Mouse (Mus musculus) hindbrain, embryonic 15.5 days (tissue): ENCODE data around the gene Ppm1b. TPM values are rescaled to one million over a fixed set of nuclear protein-coding genes. Genes with fewer than 3 reads are reported as not detected.

Source experiments
- ATAC-seq: fragments of 200-750 bp; cut with Nextera tagmentation; 2 replicates; pipeline ENCODE4 v1.8.0; 2017; ENCODE audit warnings: low read depth, moderate number of reproducible peaks, moderate TSS enrichment; ENCODE audit not compliant: low FRiP score
- H3K27ac ChIP-seq: fragments of 300-500 bp; sonication (generic); replicated peaks from 2 replicates; pipeline ENCODE4 v1.5.1; 2015; ENCODE audit warnings: mild to moderate bottlenecking, inconsistent platforms
- H3K27me3 ChIP-seq: fragments of 300-500 bp; sonication (generic); 2 replicates; pipeline ENCODE4 v1.6.1; 2015; ENCODE audit warnings: control low read depth, inconsistent platforms
- H3K36me3 ChIP-seq: fragments of 300-500 bp; sonication (generic); 2 replicates; pipeline ENCODE4 v1.6.1; 2015; ENCODE audit warnings: control low read depth, inconsistent platforms
- H3K4me1 ChIP-seq: fragments of 300-500 bp; sonication (generic); replicated peaks from 2 replicates; pipeline ENCODE4 v1.6.1; 2015; ENCODE audit warnings: control low read depth, inconsistent platforms
- H3K4me2 ChIP-seq: fragments of 300-500 bp; sonication (generic); 2 replicates; pipeline ENCODE4 v1.6.1; 2015; ENCODE audit warnings: moderate library complexity, mild to moderate bottlenecking, inconsistent platforms
- H3K4me3 ChIP-seq: fragments of 300-500 bp; sonication (generic); 2 replicates; pipeline ENCODE4 v1.5.1; 2015; ENCODE audit warnings: mild to moderate bottlenecking, inconsistent platforms
- H3K9ac ChIP-seq: fragments of 300-500 bp; sonication (generic); 2 replicates; pipeline ENCODE4 v1.6.1; 2015; ENCODE audit warnings: inconsistent platforms
- H3K9me3 ChIP-seq: fragments of 300-500 bp; sonication (generic); 2 replicates; pipeline ENCODE4 v1.6.1; 2016; ENCODE audit warnings: control low read depth, inconsistent platforms
- WGBS: fragments of 180-500 bp; shearing (Covaris S2); methylation state at CpG from one replicate; pipeline ENCODE4 v1.1.7; 2015; 5-methylcytosine and 5-hydroxymethylcytosine counted together
- polyA plus RNA-seq: library from polyadenylated mRNA; unstranded; fragments of >200 nt; fragmentation: Nextera tagmentation; extraction: Ambion mirVana; gene quantifications from 2 replicates; pipeline ENCODE4 v1.2.1, GENCODE M21; 2015

The Ppm1b gene
- polyA plus RNA-seq, 1 experiment from 2014 or later = 87.6 TPM

GRCm38 (mm10) chr17:84988514-84988913, 32.0 kb downstream of the Ppm1b start:
- ATAC-seq = no peak
- Histone ChIP-seq H3K4me3 (no peak overlapping the region), H3K4me1 (peaks cover 9% of the 10 kb centered on the region), H3K36me3 (no peaks in the 10 kb centered on the region), H3K4me2 (no peak overlapping the region), H3K9ac (no peak overlapping the region), H3K9me3 (no peaks in the 10 kb centered on the region), H3K27ac (no peak overlapping the region), H3K27me3 (no peaks in the 10 kb centered on the region)

- Histone ChIP-seq H3K9me3 (no peaks in the 10 kb centered on the region), H3K27me3 (no peaks in the 10 kb centered on the region), H3K9ac (no peak overlapping the region), H3K4me1 (no peaks in the 10 kb centered on the region), H3K27ac (no peak overlapping the region), H3K4me2 (no peak overlapping the region), H3K4me3 (no peak overlapping the region), H3K36me3 (peaks cover 3% of the 10 kb centered on the region; the same call in 1 of the 2 replicates)
- ATAC-seq = no peak
- 90% methylated on average over 6 of the region's 6 CpGs for WGBS
Observed at GRCm38 (mm10) chr17:84995844-84996243, 39.3 kb downstream of the Ppm1b start.

- no peak overlapping the region for H3K4me2 ChIP-seq
- H3K27me3 ChIP-seq = no peaks in the 10 kb centered on the region
- H3K9ac ChIP-seq = no peak overlapping the region
- H3K4me3 ChIP-seq = no peak overlapping the region
- no peak for ATAC-seq
- peaks cover 3% of the 10 kb centered on the region; the same call in 1 of the 2 replicates for H3K36me3 ChIP-seq
- no peaks in the 10 kb centered on the region for H3K9me3 ChIP-seq
- H3K27ac ChIP-seq = no peak overlapping the region
- 94% methylated on average over 1 of the region's 1 CpGs for WGBS
- H3K4me1 ChIP-seq = no peaks in the 10 kb centered on the region
Observed at GRCm38 (mm10) chr17:84997639-84998038, 41.1 kb downstream of the Ppm1b start.

DNA sequence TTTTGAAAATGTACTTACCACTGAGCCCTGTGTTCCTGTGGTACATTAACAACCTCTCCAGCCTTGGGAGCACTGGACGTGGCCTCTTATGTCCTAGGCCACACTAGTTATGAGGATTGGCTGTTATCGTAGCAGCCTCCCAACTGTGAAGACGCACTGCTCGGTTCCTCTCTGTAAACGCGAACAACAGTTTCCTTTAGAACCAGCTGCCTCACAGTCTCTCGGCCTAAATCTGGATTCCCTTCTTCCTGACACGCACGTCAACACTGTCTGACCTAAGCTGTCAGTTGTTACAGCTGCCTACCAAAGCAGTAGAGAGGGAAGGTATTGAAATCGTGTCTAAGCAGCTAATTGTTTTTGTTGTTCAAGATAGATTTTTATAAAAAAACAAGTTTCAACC, 43.1 kb downstream of the Ppm1b start:
- WGBS = 73% methylated on average over 10 of the region's 10 CpGs
- Histone ChIP-seq H3K4me3 (no peak overlapping the region), H3K4me2 (no peak overlapping the region), H3K36me3 (peaks cover 2% of the 10 kb centered on the region; the same call in 1 of the 2 replicates), H3K27me3 (no peaks in the 10 kb centered on the region), H3K9me3 (no peaks in the 10 kb centered on the region), H3K9ac (no peak overlapping the region), H3K27ac (no peak overlapping the region), H3K4me1 (no peaks in the 10 kb centered on the region)
- no peak for ATAC-seq

- Histone ChIP-seq H3K4me3 (no peak overlapping the region), H3K4me1 (no peaks in the 10 kb centered on the region), H3K27ac (no peak overlapping the region), H3K4me2 (no peak overlapping the region), H3K9ac (no peak overlapping the region), H3K36me3 (peaks cover 8% of the 10 kb centered on the region; the same call in 1 of the 2 replicates), H3K9me3 (no peaks in the 10 kb centered on the region), H3K27me3 (no peaks in the 10 kb centered on the region)
- no peak for ATAC-seq
- WGBS = 74% methylated on average over 6 of the region's 6 CpGs
Observed at GRCm38 (mm10) chr17:85013485-85013884, 56.9 kb downstream of the Ppm1b start.

DNA sequence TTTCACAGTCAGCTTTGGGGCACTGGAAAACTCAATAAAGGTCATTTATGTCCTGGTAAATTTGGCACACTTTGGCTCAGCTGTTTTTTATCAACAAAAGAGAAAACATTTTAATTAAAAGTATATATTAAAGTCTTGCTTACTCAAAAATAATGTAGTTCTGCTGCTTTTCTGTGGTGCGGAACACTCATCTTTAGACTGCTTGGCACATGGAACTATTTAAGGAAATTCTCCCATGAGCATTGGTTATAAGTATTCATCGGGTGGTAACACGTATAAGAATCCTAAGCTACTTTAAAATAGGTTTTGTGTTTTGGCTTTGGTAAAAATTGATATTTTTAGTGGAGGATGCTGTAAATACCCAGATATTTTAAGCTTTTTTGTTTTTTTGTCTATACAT, 58.1 kb downstream of the Ppm1b start:
- WGBS = 93% methylated on average over 3 of the region's 3 CpGs
- no peak for ATAC-seq

DNA sequence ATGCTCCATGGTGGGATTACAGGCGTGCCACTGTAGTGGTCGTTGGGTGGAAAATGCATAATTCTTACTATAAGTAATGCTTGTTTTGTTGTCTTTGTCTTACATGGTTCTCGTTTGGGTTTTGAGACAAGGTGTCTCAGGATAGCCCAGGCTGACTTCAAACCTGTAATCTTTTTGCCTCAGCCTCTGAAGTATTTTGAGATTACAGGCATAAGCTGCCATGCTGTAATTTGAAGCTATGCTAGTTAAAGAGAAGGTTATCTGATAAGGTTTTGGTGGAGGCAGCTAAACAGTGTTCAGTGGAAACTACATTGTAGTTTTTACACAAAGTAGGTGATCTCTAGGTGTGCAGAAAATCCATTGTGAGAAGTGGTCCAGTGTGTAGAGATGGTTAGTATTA, 61.8 kb downstream of the Ppm1b start:
- no peak for ATAC-seq
- Histone ChIP-seq H3K9ac (no peak overlapping the region), H3K27ac (no peak overlapping the region), H3K4me2 (no peak overlapping the region), H3K9me3 (no peaks in the 10 kb centered on the region), H3K4me3 (no peak overlapping the region), H3K36me3 (no peaks in the 10 kb centered on the region), H3K27me3 (no peaks in the 10 kb centered on the region), H3K4me1 (no peaks in the 10 kb centered on the region)
- WGBS = 89% methylated on average over 3 of the region's 3 CpGs

More for the DNA sequence above, 58.1 kb downstream of the Ppm1b start:
- Histone ChIP-seq H3K27ac (no peak overlapping the region), H3K4me3 (no peak overlapping the region), H3K4me2 (no peak overlapping the region), H3K36me3 (peaks cover 8% of the 10 kb centered on the region; the same call in 1 of the 2 replicates), H3K4me1 (no peaks in the 10 kb centered on the region), H3K27me3 (no peaks in the 10 kb centered on the region), H3K9me3 (no peaks in the 10 kb centered on the region), H3K9ac (no peak overlapping the region)

DNA sequence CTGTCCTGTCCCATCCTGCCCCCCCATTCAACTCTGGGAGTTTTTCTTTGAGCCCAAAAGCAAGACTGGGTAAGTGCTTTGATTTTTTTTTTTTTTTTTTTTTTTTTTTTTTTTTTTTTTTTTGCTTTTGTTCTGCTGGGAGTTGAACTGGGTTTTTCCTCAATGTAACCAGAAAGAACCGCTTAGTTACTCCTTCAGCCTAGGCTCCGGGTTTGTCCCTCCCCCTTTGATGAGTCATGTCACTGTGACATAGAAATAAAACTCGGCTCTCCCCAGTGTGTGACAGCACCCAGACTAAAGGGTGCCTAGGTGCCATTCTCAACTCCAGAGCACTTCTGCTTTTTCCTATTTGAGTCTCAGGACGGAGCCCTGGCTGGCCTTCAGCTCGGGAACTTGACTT, 62.3 kb downstream of the Ppm1b start:
- Histone ChIP-seq H3K4me3 (no peak overlapping the region), H3K9ac (no peak overlapping the region), H3K36me3 (no peaks in the 10 kb centered on the region), H3K27me3 (no peaks in the 10 kb centered on the region), H3K27ac (no peak overlapping the region), H3K4me2 (no peak overlapping the region), H3K9me3 (no peaks in the 10 kb centered on the region), H3K4me1 (no peaks in the 10 kb centered on the region)
- WGBS = 89% methylated on average over 5 of the region's 5 CpGs
- no peak for ATAC-seq

GRCm38 (mm10) chr17:85020343-85020742, 63.8 kb downstream of the Ppm1b start:
- ATAC-seq = no peak
- Histone ChIP-seq H3K4me3 (no peak overlapping the region), H3K4me1 (no peaks in the 10 kb centered on the region), H3K36me3 (no peaks in the 10 kb centered on the region), H3K27ac (no peak overlapping the region), H3K27me3 (no peaks in the 10 kb centered on the region), H3K4me2 (no peak overlapping the region), H3K9ac (no peak overlapping the region), H3K9me3 (no peaks in the 10 kb centered on the region)
- 89% methylated on average over 3 of the region's 3 CpGs for WGBS

GRCm38 (mm10) chr17:85023247-85024167, 67.0 kb downstream of the Ppm1b start:
- Histone ChIP-seq H3K9ac (no peak overlapping the region), H3K4me3 (no peak overlapping the region), H3K36me3 (no peaks in the 10 kb centered on the region), H3K4me2 (no peak overlapping the region), H3K9me3 (no peaks in the 10 kb centered on the region), H3K4me1 (no peaks in the 10 kb centered on the region), H3K27me3 (no peaks in the 10 kb centered on the region), H3K27ac (no peak overlapping the region)
- WGBS = 59% methylated on average over 22 of the region's 22 CpGs
- peak; percentile 53 for ATAC-seq

DNA sequence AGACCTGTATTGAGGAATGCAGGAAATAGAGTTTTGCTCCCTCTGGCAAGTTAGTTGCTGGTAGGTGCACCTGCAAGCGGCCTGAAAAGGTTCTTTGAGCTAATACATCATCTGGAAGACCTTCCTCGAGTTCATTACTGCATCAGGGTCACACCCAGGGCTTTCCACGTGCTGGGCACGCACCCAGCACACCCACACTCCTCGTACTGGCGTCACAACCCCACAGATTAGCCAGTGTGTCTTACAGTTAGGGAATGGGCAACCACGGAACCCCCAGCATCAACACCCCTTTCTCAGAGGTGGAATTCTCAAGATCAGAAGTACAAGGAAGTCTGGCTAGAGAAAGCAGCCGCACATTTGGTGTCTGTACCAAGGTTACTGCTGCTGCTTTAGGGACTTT, 67.7 kb downstream of the Ppm1b start:
- 86% methylated on average over 8 of the region's 8 CpGs for WGBS

DNA sequence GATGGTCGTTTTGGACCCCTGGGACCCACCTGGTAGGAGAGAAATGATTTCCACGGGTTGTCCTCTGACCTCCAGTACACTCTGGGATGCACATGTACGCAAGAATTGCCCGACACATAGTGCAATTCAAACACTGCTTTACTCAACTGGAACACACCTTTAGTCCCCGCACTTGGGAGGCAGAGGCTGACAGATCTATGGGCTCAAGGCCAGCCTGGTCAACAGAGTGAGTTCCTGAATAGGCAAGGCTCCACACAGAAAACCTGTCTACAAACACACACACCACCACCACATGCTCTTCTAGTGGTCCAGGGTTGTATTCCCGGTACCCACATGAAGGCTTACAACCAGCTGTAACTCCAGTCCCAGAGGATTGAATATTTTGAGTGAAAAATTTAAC, 68.6 kb downstream of the Ppm1b start:
- Histone ChIP-seq H3K4me1 (no peaks in the 10 kb centered on the region), H3K9ac (no peak overlapping the region), H3K9me3 (no peaks in the 10 kb centered on the region), H3K36me3 (no peaks in the 10 kb centered on the region), H3K4me3 (no peak overlapping the region), H3K27me3 (no peaks in the 10 kb centered on the region), H3K27ac (no peak overlapping the region), H3K4me2 (no peak overlapping the region)
- no peak for ATAC-seq
- WGBS = 91% methylated on average over 6 of the region's 6 CpGs

More for the DNA sequence above, 67.7 kb downstream of the Ppm1b start:
- Histone ChIP-seq H3K4me2 (no peak overlapping the region), H3K27ac (no peak overlapping the region), H3K4me1 (no peaks in the 10 kb centered on the region), H3K9me3 (no peaks in the 10 kb centered on the region), H3K27me3 (no peaks in the 10 kb centered on the region), H3K4me3 (no peak overlapping the region), H3K36me3 (no peaks in the 10 kb centered on the region), H3K9ac (no peak overlapping the region)
- ATAC-seq = no peak
